In genomic region chr10:96370547-96371320, GRCm38 (mm10) we compare ENCODE assay signal across 8 mouse cellular contexts.
DNase-seq lines count a peak whose midpoint lies in the region; ATAC-seq and TF ChIP-seq lines count a peak whose summit lies in the region.

No protein-coding gene starts in this region.

- 70% methylated on average over 21 of the region's 21 CpGs for WGBS in kidney, embryonic 16.5 days
- 33% methylated on average over 21 of the region's 21 CpGs for WGBS in lung, embryonic 14.5 days
- WGBS in hindbrain, embryonic 13.5 days: 80% methylated on average over 21 of the region's 21 CpGs

- H3K9ac ChIP-seq in kidney, embryonic 16.5 days (replicated peaks; ENCODE audit: low read length): no peak overlapping the region
- H3K9ac ChIP-seq in lung, embryonic 14.5 days: peak overlapping the region; percentile 32; the same call in 1 of the 2 replicates
- H3K9ac ChIP-seq in hindbrain, embryonic 13.5 days: no peak overlapping the region

- H3K4me3 ChIP-seq in kidney, embryonic 16.5 days (ENCODE audit: low read length): no peak overlapping the region
- peak overlapping the region; percentile 19 for H3K4me3 ChIP-seq in lung, embryonic 14.5 days (ENCODE audit: low read depth, low read length)
- no peak overlapping the region for H3K4me3 ChIP-seq in hindbrain, embryonic 13.5 days

- peaks cover 21% of the 10 kb centered on the region; the same call in 1 of the 2 replicates for H3K4me1 ChIP-seq in kidney, embryonic 16.5 days (ENCODE audit: insufficient read depth, low read length)
- H3K4me1 ChIP-seq in lung, embryonic 14.5 days (ENCODE audit: insufficient read depth): peaks cover 18% of the 10 kb centered on the region
- no peaks in the 10 kb centered on the region for H3K4me1 ChIP-seq in hindbrain, embryonic 13.5 days (replicated peaks)

- DNase-seq in kidney, adult 11 months: no peak
- peak; percentile 69 for DNase-seq in brain, adult 2 months (ENCODE audit: low read depth, low spot score)
- peak; percentile 18 to 63 for DNase-seq in heart, adult 9 months (ENCODE audit: low spot score in 2 of 2)
- peak; percentile 74 for DNase-seq in lung, embryonic 14.5 days
- DNase-seq in MN1 (ENCODE audit: low spot score): no peak

- no peaks in the 10 kb centered on the region for H3K27me3 ChIP-seq in kidney, embryonic 16.5 days (ENCODE audit: insufficient read depth, low read length)
- no peaks in the 10 kb centered on the region for H3K27me3 ChIP-seq in lung, embryonic 14.5 days (ENCODE audit: insufficient read depth, low read length)
- no peaks in the 10 kb centered on the region for H3K27me3 ChIP-seq in hindbrain, embryonic 13.5 days

- H3K9me3 ChIP-seq in kidney, embryonic 16.5 days (ENCODE audit: low read length): no peaks in the 10 kb centered on the region
- no peaks in the 10 kb centered on the region for H3K9me3 ChIP-seq in lung, embryonic 14.5 days (ENCODE audit: low read depth, low read length)
- H3K9me3 ChIP-seq in hindbrain, embryonic 13.5 days: no peaks in the 10 kb centered on the region

- no peak overlapping the region for H3K27ac ChIP-seq in kidney, embryonic 16.5 days (ENCODE audit: low read length)
- H3K27ac ChIP-seq in lung, embryonic 14.5 days (ENCODE audit: low read depth): peak overlapping the region; percentile 67; the same call in 1 of the 2 replicates
- no peak overlapping the region for H3K27ac ChIP-seq in hindbrain, embryonic 13.5 days

- ATAC-seq in kidney, embryonic 16.5 days (ENCODE audit: low FRiP score, low TSS enrichment): peak; percentile 11; the same call in 1 of the 2 replicates
- ATAC-seq in lung, embryonic 14.5 days (ENCODE audit: insufficient read depth): peak; percentile 50
- ATAC-seq in neutrophil, adult 5-6 weeks (ENCODE audit: extremely low read depth, insufficient number of reproducible peaks, low FRiP score, poor library complexity, severe bottlenecking): peak; percentile 66
- ATAC-seq in hindbrain, embryonic 13.5 days (ENCODE audit: low FRiP score): no peak

- no peak for TF ChIP-seq CTCF in lung, embryonic 14.5 days (IDR thresholded peaks at IDR 0.05; ENCODE audit: low read depth)

- H3K36me3 ChIP-seq in kidney, embryonic 16.5 days (ENCODE audit: insufficient read depth, low read length): no peaks in the 10 kb centered on the region
- no peaks in the 10 kb centered on the region for H3K36me3 ChIP-seq in lung, embryonic 14.5 days (ENCODE audit: insufficient read depth)
- H3K36me3 ChIP-seq in hindbrain, embryonic 13.5 days: no peaks in the 10 kb centered on the region

- 0 out of 2 replicates have a peak overlapping the region, but pooled peaks have one; percentile 7 for H3K4me2 ChIP-seq in kidney, embryonic 16.5 days (replicated peaks; ENCODE audit: low read depth, low read length)
- peak overlapping the region; percentile 56 for H3K4me2 ChIP-seq in lung, embryonic 14.5 days
- no peak overlapping the region for H3K4me2 ChIP-seq in hindbrain, embryonic 13.5 days

Comparison
In these comparisons a context has a peak if more than half of its experiments do, and no peak if none do; other contexts are left out.
1. DNase-seq: peak in brain, adult 2 months (single experiment), heart, adult 9 months (2 of 2) and lung, embryonic 14.5 days (single experiment); none in kidney, adult 11 months (single experiment) and MN1 (single experiment).